Mouse (Mus musculus) heart, embryonic 10.5 days (tissue): ENCODE measurements at regions not wholly inside any gene's neighbourhood (a gene's known extent, or its start where the extent isn't known, plus 50 kb on each side); places are given as distances from the start of the nearest gene placed in this dataset.

Source experiments
- DNase-seq: peaks from one replicate; pipeline ENCODE4 v3.0.0-alpha.2; 2017; ENCODE audit warnings: low spot score
- H3K27ac ChIP-seq: fragments of 300-500 bp; sonication (generic); 2 replicates; pipeline ENCODE4 v1.5.1; 2016; ENCODE audit warnings: mild to moderate bottlenecking
- H3K27me3 ChIP-seq: fragments of 300-500 bp; sonication (generic); 2 replicates; pipeline ENCODE4 v1.6.1; 2016; ENCODE audit warnings: mild to moderate bottlenecking; ENCODE audit not compliant: poor library complexity, insufficient read depth, severe bottlenecking
- H3K36me3 ChIP-seq: fragments of 300-500 bp; sonication (generic); 2 replicates; pipeline ENCODE4 v1.6.1; 2016; ENCODE audit warnings: mild to moderate bottlenecking, moderate library complexity
- H3K4me1 ChIP-seq: fragments of 300-500 bp; sonication (generic); 2 replicates; pipeline ENCODE4 v1.6.1; 2016; ENCODE audit warnings: mild to moderate bottlenecking
- H3K4me3 ChIP-seq: fragments of 300-500 bp; sonication (generic); 2 replicates; pipeline ENCODE4 v1.5.1; 2016; ENCODE audit warnings: mild to moderate bottlenecking, moderate library complexity
- H3K9me3 ChIP-seq: fragments of 300-500 bp; sonication (generic); 2 replicates; pipeline ENCODE4 v1.6.1; 2016; ENCODE audit warnings: mild to moderate bottlenecking, moderate library complexity
- WGBS: fragments of 180-500 bp; shearing (Covaris S2); methylation state at CpG from one replicate; pipeline ENCODE4 v1.1.7; 2016; 5-methylcytosine and 5-hydroxymethylcytosine counted together

DNA sequence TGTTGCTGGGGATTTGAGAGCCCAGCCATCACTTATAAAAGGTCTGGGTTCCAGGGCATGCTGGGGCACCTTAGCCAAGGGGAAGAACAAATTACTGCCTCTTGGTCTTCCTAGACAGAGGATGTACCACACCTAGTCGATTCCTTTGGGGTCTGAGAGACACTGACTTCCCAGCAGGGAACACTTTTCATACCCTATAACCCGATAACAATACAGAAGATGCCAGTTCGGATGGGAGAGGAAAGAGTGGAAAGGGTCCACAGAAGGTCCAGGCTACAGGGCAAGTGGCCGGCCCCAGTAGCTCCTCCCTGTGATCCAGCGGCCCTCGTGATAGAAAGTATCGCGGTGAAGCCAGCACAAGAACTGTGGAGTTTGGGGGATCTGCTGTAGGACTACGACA, 150.8 kb downstream of the Setd4 start:
- peaks cover 35% of the 10 kb centered on the region for H3K27me3 ChIP-seq
- no peak overlapping the region for H3K27ac ChIP-seq
- H3K9me3 ChIP-seq = no peaks in the 10 kb centered on the region
- WGBS = 80% methylated on average over 9 of the region's 9 CpGs
- H3K4me1 ChIP-seq = peaks cover 18% of the 10 kb centered on the region
- no peak overlapping the region for H3K4me3 ChIP-seq
- DNase-seq = no peak
- no peaks in the 10 kb centered on the region for H3K36me3 ChIP-seq

DNA sequence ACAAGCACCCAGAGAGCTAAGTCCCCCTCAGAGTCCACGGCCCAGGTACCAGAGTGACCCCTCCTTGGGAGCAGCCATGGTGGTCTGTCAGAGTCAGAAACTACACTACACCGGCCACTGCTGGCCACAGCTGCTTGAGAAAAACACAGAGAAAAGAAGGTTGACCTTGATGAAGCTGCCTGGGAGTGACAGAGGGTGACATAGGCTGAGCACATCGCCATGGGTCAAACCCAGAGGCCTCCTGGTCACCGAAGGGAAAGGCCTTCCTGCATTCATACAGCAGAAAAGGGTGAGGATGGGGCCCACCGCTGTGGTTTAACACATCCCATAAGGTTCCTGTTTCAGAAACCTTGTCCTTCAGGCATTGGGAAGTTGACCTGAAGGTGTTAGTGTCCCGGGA, 153.0 kb downstream of the Setd4 start:
- H3K27ac ChIP-seq = no peak overlapping the region
- WGBS = 79% methylated on average over 6 of the region's 6 CpGs
- no peak overlapping the region for H3K4me3 ChIP-seq
- peaks cover 32% of the 10 kb centered on the region for H3K27me3 ChIP-seq
- peaks cover 18% of the 10 kb centered on the region for H3K4me1 ChIP-seq
- no peaks in the 10 kb centered on the region for H3K9me3 ChIP-seq
- no peaks in the 10 kb centered on the region for H3K36me3 ChIP-seq
- DNase-seq = no peak

DNA sequence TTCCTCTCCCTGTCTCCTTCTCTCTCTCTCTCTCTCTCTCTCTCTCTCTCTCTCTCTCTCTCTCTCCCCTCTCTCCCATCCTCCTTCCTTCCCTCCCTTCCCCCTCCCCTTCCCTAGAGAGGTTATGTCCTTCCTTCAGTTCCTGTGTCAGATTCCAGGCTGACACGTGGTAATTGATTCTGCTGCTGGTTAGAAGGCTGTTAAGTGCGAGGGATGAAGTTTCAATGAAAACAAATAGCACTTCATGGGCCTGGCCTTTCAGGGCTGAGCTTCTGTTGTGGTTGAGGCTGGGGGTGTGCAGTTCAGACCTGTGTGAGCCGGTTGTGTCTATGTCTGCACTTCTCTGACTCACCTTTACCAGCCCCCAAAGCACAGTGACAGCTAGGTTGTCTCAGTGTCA, 153.9 kb downstream of the Setd4 start:
- H3K9me3 ChIP-seq = no peaks in the 10 kb centered on the region
- no peak for DNase-seq
- WGBS = 10% methylated on average over 3 of the region's 3 CpGs

DNA sequence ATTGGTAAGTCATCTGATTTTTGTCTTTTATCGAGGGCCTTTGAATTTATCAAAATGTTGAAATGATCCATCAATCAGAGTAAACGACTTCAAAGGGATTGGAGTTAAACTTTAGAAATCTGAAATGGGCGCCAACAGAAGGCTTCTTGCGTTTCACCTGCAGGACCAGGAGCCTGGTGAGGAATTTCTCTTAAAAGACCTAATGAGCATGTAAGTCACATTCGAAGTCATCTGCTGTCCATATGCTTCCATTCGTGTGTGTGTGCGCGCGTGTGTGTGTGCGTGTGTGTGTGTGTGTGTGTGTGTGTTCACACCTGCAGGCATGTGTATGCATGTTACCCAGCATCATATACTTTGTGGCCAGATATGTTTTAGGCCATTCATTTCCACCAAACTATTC, 155.7 kb downstream of the Setd4 start:
- DNase-seq = no peak
- whole genome bisulfite sequencing = 81% methylated on average over 10 of the region's 10 CpGs
- no peaks in the 10 kb centered on the region for H3K36me3 ChIP-seq
- H3K27me3 ChIP-seq = peaks cover 25% of the 10 kb centered on the region
- H3K27ac ChIP-seq = no peak overlapping the region
- no peaks in the 10 kb centered on the region for H3K9me3 ChIP-seq
- H3K4me3 ChIP-seq = no peak overlapping the region
- peaks cover 18% of the 10 kb centered on the region for H3K4me1 ChIP-seq

More for the DNA sequence above, 153.9 kb downstream of the Setd4 start:
- H3K4me1 ChIP-seq = peaks cover 18% of the 10 kb centered on the region
- no peaks in the 10 kb centered on the region for H3K36me3 ChIP-seq
- no peak overlapping the region for H3K4me3 ChIP-seq
- H3K27ac ChIP-seq = no peak overlapping the region
- peaks cover 32% of the 10 kb centered on the region for H3K27me3 ChIP-seq

DNA sequence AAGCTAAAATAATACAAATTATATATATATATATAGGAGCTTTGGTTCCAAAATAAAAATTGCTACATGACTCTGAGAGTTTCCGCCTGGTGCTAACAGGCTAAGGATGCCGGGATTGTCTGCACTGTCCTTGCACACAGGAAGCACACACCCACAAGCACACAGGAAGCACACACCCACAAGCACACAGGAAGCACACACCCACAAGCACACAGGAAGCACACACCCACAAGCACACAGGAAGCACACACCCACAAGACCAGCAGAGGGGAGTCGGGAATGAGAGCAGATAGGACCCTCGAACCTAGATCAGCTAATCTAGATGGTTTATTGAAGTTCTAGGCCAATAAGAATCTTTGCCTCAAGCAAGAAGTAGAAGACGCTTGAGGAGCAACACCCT, 156.9 kb downstream of the Setd4 start:
- WGBS = 80% methylated on average over 5 of the region's 5 CpGs
- H3K4me3 ChIP-seq = no peak overlapping the region

DNA sequence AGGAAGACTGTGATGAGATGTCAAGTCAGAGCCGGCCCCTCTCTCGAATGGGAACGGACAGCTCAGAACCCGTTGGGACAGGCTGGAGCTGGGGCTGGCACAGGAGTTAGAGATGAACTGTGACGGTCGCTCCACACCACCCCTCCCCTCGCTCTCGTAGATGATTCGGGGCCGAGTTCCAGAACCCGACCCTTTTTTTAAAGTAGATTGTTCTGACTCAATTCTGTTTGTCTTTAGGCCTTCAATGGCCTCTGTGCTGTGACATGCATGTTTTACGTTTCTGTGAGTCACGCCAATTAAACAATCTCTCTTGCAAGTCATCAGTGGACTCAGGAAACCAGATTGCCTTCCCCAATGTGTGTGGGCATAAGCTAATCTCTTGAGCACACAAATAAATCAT, 157.7 kb downstream of the Setd4 start:
- Histone ChIP-seq H3K27me3 (0 out of 2 replicates have a peak, but pooled peaks cover 7% of the 10 kb centered on the region), H3K4me1 (peaks cover 28% of the 10 kb centered on the region), H3K27ac (no peak overlapping the region), H3K9me3 (no peaks in the 10 kb centered on the region), H3K4me3 (no peak overlapping the region), H3K36me3 (no peaks in the 10 kb centered on the region)
- WGBS = 74% methylated on average over 13 of the region's 13 CpGs
- DNase-seq = no peak

More for the DNA sequence above, 156.9 kb downstream of the Setd4 start:
- H3K4me1 ChIP-seq = peaks cover 28% of the 10 kb centered on the region
- DNase-seq = no peak
- no peak overlapping the region for H3K27ac ChIP-seq
- no peaks in the 10 kb centered on the region for H3K9me3 ChIP-seq
- H3K36me3 ChIP-seq = no peaks in the 10 kb centered on the region
- peaks cover 14% of the 10 kb centered on the region for H3K27me3 ChIP-seq

DNA sequence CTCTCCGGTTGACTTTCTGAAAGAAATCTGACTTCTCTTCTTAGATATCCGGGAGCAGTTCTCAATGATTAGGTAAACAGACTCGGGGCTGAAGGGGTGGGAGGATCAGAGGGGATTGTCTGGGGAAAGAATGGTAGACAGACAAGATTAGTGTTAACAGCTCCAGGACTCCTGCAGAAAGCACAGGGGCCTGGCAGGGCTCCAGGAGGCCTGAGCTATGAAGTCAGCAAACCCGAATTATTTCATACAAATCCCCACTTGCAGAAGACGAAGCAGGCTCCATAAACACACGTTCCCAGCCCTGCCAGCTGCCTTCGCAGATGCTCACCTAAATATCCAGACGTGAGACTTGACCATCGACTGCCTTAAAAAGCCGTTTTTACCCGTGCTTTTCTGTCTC, 161.0 kb downstream of the Setd4 start:
- Histone ChIP-seq H3K4me3 (no peak overlapping the region), H3K4me1 (peaks cover 18% of the 10 kb centered on the region), H3K27me3 (peaks cover 5% of the 10 kb centered on the region; the same call in 1 of the 2 replicates), H3K9me3 (no peaks in the 10 kb centered on the region), H3K27ac (peak overlapping the region; percentile 31; the same call in 1 of the 2 replicates), H3K36me3 (no peaks in the 10 kb centered on the region)
- 34% methylated on average over 11 of the region's 11 CpGs for WGBS
- no peak for DNase-seq

DNA sequence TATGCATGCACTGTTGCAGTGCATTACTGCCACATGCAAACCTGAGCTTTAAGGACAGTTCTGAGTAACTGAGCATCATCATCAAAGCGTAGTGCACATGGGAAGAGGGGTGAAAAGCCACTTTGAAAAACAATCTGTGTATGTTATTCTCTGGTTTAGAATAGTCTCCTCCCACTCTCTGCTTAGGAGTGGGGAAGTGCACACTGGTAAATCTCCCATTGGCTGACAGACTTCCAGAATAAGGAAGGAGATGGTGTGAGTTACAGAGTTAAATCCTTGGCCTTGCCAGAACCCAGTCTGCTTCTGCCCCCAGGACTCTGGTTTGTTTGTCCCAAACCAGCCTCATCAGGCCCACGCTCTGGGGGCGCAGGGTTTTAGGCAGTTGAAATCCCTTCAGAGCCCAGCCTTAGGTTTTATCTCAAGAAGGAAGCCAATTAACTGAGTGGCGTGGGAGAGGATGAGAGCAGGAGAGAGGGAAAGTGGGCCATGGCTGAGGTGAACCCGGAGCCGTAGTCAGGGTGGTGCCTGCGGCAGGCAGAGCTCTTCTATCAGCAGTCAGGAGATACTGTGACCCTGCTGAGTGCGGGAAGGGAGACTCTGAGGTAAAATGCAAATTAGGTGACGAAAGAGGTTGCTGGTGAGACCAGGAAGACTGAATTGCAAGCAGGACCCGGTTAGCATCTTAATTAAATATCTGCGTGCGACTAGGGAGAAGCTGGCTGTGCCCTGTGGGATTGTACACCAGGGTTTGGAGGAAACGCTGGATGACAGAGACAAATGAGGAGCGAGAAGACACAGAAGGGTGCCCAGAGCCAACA, 166.0 kb downstream of the Setd4 start:
- Histone ChIP-seq H3K4me3 (peak overlapping the region; percentile 41), H3K27me3 (peaks cover 10% of the 10 kb centered on the region), H3K4me1 (peaks cover 21% of the 10 kb centered on the region), H3K27ac (peak overlapping the region; percentile 43; the same call in 1 of the 2 replicates), H3K36me3 (no peaks in the 10 kb centered on the region), H3K9me3 (no peaks in the 10 kb centered on the region)
- 10% methylated on average over 14 of the region's 14 CpGs for WGBS
- DNase-seq = no peak

DNA sequence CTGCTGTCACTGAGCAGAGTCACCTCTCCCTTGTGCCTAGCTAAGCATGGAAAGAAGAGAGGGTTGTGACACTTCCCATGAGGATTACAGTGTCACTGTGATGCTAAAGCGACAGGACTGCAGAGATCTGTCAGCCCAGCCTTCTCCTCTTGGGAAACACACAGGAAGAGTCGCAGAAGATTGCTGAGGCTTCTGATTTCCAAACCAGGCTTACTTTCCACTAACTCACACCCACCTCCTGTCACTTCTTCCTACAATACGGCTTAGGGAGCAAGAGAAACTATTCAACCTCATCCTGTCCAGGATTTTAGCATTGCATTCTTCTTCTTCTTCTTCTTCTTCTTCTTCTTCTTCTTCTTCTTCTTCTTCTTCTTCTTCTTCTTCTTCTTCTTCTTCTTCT, 167.1 kb downstream of the Setd4 start:
- H3K27ac ChIP-seq = no peak overlapping the region
- no peaks in the 10 kb centered on the region for H3K9me3 ChIP-seq
- 32% methylated on average over 3 of the region's 3 CpGs for WGBS
- DNase-seq = no peak
- H3K27me3 ChIP-seq = peaks cover 10% of the 10 kb centered on the region
- no peaks in the 10 kb centered on the region for H3K36me3 ChIP-seq
- peaks cover 13% of the 10 kb centered on the region; the same call in 1 of the 2 replicates for H3K4me1 ChIP-seq
- H3K4me3 ChIP-seq = no peak overlapping the region

DNA sequence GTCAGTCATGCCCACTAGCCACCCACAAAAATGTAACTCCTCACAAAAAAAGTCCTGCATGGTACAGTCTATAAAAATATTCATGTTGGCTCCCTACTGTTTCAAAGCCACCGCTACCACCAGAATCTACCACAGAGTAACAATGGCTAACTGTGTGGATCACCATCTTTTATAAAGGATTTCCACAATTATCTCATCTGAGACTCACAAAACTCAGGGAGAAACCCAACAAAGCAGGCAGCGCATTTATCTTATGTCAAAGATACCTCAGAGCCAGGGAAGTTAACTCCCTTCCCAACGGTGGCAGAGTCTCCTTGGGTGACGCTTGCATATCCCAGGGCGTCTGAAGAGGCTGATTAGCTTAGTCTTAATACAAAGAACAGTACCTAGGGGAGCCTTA, 172.5 kb downstream of the Setd4 start:
- Histone ChIP-seq H3K4me3 (no peak overlapping the region), H3K27me3 (peaks cover 8% of the 10 kb centered on the region), H3K4me1 (no peaks in the 10 kb centered on the region; the same call in 1 of the 2 replicates), H3K27ac (no peak overlapping the region), H3K36me3 (no peaks in the 10 kb centered on the region), H3K9me3 (no peaks in the 10 kb centered on the region)
- WGBS = 64% methylated on average over 5 of the region's 5 CpGs
- no peak for DNase-seq

DNA sequence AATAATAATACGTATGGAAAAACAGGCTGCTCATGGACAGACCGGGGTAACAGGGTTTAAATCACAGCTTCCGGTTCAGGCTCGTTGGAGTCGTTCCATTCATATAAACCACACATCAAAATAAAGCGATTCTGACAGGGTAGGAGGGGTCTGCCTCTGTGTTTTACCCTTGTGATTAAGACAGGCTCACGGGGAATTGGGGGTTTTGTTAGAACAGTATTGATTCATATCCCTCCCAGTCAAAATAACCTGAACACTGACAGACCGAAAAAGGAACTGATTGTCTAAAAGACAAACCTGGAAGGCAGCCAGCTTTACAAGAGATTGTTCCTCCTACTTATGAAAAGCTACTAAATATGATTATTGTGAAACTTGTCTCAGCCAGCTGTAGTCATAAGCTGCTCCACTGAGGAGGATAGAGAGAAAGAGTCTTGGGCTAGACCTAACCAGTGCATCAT, 174.5 kb downstream of the Setd4 start:
- no peaks in the 10 kb centered on the region for H3K4me1 ChIP-seq
- no peaks in the 10 kb centered on the region for H3K36me3 ChIP-seq
- H3K4me3 ChIP-seq = no peak overlapping the region
- WGBS = 84% methylated on average over 8 of the region's 8 CpGs
- H3K9me3 ChIP-seq = no peaks in the 10 kb centered on the region
- H3K27me3 ChIP-seq = peaks cover 12% of the 10 kb centered on the region; the same call in 1 of the 2 replicates
- no peak overlapping the region for H3K27ac ChIP-seq
- DNase-seq = no peak

DNA sequence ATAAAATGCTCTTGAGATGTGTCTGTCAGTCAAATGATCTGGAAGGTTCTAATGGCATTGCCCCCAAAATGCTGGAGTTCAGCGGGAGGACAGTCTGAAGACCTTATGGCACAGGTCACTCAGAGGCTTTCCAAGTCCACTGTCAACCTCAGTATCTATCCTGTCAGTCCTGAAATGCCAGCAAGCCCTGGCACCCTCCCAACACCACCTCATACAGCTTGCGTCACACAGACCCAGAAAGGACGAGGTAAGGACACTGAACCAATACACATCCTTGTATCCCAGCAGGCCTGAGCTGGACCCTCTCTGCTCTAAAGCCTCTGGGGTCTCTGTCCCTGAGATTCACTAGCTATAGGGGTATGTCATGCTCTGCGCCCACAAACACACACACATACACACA, 176.6 kb downstream of the Setd4 start:
- no peak overlapping the region for H3K4me3 ChIP-seq
- H3K27ac ChIP-seq = no peak overlapping the region
- no peak for DNase-seq
- 80% methylated on average over 4 of the region's 4 CpGs for WGBS
- peaks cover 12% of the 10 kb centered on the region; the same call in 1 of the 2 replicates for H3K27me3 ChIP-seq
- H3K9me3 ChIP-seq = no peaks in the 10 kb centered on the region
- no peaks in the 10 kb centered on the region for H3K36me3 ChIP-seq
- peaks cover 7% of the 10 kb centered on the region for H3K4me1 ChIP-seq

DNA sequence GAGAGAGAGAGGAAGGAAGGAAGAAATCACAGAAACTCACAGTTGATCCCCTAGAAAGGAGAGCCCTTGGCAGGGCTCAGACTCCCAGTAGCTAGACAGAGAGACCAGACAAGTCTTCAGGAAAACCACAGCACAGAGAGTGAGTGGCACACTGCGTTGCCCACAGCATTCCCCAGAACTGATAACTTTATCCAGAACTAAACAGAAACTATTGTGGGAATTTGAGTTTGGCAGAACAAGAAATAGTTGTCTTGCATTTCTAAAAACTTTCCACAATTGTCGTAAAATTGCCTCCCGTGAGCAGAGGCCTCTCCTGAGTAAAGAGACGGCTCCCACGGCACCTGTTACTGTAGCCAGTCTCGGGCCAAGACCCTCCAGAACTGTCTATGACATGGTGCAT, 178.1 kb downstream of the Setd4 start:
- 83% methylated on average over 6 of the region's 6 CpGs for WGBS
- no peak for DNase-seq
- H3K27ac ChIP-seq = no peak overlapping the region
- peaks cover 16% of the 10 kb centered on the region for H3K27me3 ChIP-seq
- H3K36me3 ChIP-seq = no peaks in the 10 kb centered on the region
- peaks cover 7% of the 10 kb centered on the region for H3K4me1 ChIP-seq
- no peak overlapping the region for H3K4me3 ChIP-seq
- H3K9me3 ChIP-seq = no peaks in the 10 kb centered on the region
